Mouse (Mus musculus) adrenal gland, adult 8-10 months (tissue): ENCODE measurements around the gene Pdia2. TPM values are rescaled to one million over a fixed set of nuclear protein-coding genes. Genes with fewer than 3 reads are reported as not detected.
"Not testable (repeated sequence)": the region's sequence is repeated elsewhere in the genome, so short reads cannot be mapped to it uniquely, and the experiment has no call there.

Source experiments
- DNase-seq: peaks from one replicate; pipeline ENCODE4 v3.0.0; 2022
- total RNA-seq, 4 experiments: library from RNA; stranded (reverse); gene quantifications; 2 replicates each; pipeline ENCODE4 v1.2.4; 2022

Gene Pdia2
- total RNA-seq, 4 experiments from 2014 or later = 1.8 to 3.7 (median 2.4) TPM

DNA sequence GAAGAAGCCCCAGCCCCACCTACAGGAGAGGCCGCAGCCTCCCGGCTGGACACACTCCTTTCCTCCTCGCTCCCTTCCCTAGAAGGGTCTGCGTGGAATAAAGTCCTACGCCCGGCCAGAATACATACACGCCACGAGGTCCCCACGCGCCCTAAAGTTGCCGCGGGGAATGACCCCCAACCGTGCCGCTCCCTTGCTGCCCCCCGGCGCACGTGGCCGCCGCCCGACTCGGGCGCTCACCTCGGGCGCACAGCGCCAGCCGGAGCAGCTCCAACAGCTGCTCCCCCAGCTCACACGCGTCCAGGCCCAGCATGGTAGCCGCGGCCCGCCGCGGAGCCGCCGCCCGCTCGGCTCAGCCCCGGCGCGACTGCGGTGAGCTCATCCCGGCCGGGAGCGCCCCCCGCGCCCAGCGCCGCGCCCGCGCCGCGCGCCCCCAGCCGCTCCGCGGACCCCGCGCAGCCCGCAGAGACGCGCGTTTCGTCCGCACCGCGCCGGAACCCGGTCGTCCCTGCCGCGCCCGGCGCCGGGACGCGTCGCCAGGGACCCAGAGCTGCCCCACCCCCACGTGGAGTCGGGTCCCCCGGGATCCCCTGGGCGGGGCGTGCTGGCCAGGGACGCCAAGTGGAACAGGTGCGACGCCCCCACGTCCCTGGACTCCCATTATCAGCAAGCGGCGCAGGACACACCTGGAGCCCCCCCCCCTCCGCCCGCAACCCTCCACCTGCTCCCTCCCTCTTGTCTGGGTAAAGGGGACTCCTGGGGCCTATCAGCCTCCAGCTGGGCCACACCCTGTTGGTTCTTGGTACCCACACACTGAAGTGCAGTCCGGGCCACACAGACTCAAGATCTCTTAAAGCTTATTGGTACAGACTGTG, 2.2 kb upstream of the Pdia2 start:
- DNase-seq = no peak

- no peak for DNase-seq
These were observed 6.3 kb downstream of the Pdia2 start for GRCm38 (mm10) chr17:26192481-26193190.

- DNase-seq = not testable (repeated sequence)
These were observed 7.4 kb downstream of the Pdia2 start for GRCm38 (mm10) chr17:26191486-26191885.

DNA sequence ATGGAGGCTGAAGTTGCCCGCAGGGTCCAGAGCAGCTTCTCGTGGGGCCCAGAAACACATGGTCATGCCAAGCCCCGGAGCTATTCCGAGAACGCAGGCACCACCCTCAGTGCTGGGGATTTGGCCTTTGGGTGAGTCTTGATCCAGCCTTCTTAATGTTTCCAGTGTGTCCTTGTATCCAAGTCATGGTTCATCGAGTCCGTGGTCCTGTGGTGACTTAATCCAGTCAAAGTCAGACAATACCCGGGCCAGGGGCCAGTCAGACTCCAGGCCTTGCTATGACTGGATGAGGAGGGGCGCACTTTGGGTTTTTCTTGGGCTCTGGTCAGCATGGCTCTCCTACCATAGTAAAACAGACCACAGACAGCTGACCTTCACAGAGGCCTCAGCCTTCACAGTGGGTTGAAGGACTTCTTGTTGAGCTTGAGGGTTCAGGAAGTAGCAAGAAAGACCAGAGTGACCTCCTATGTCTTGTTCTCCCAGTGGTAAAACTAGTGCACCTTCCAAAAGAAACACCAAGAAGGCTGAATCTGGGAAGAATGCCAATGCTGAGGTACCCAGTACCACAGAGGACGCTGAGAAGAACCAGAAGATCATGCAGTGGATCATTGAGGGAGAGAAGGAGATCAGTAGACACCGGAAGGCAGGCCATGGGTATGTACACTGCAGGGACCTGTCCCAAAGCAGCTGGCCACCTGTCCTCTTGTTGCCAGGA, 10.6 kb downstream of the Pdia2 start:
- no peak for DNase-seq

- no peak for DNase-seq
These were observed 11.3 kb downstream of the Pdia2 start for GRCm38 (mm10) chr17:26187592-26187991.

DNA sequence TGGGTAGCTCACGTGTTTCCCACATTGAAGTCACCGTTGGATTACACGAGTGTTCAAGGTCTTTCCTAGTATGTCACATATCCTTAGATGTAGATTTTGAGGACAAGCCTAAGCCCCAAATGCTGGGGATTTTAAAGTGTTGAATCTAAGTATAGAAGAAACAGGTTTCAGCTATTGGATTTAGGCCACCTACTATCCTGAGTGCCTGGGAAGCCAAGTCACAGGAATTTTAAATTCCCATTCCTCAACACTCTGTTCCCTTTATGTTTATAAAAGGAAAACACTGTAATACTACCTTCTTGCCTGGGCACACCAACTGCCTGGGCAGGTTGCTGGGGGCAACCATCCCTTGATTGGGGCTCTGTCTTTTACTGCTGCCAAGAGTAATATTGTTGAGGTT, 17.7 kb downstream of the Pdia2 start:
- no peak for DNase-seq

- no peak for DNase-seq
These were observed 20.3 kb downstream of the Pdia2 start for GRCm38 (mm10) chr17:26178611-26179010.

GRCm38 (mm10) chr17:26175248-26175647, 23.6 kb downstream of the Pdia2 start:
- not testable (repeated sequence) for DNase-seq

DNA sequence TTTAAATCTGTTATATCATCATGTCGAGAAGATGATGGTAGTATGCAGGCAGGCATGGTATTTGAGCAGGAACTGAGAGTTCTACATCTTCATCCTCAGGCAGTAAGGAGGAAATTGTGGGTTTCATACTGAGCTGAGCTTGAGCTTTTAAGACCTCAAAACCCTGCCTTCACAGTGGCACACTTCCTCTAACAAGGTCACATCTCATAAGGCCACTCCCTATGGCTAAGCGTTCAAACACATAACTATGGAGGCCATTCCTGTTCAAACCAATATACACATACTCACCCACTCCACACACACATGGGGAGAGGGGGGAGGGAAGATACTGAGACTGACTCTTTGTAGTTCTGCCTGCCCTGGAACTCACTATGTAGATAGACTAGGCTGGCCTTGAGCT, 30.8 kb downstream of the Pdia2 start:
- DNase-seq = no peak

DNA sequence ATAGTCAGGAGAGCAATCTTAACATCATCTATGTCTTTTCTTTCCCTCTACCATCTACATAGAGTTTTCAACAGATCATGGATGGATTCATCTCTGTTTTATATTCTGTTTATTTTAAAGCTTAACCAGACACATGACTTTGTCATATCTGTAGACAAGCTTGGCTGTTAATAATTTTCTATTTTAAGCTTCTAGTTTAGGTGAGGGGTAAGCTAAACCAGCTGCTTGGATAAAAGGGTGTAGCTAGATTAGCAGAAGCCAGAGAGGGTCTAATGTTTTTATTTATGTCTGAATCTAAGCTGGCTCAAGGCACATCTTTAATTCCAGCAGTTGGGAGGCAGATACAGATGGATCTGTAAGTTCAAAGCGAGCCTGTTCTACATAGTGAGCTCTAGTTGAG, 36.2 kb downstream of the Pdia2 start:
- DNase-seq = no peak

- DNase-seq = no peak
These were observed 46.8 kb downstream of the Pdia2 start for GRCm38 (mm10) chr17:26151886-26152630.

DNA sequence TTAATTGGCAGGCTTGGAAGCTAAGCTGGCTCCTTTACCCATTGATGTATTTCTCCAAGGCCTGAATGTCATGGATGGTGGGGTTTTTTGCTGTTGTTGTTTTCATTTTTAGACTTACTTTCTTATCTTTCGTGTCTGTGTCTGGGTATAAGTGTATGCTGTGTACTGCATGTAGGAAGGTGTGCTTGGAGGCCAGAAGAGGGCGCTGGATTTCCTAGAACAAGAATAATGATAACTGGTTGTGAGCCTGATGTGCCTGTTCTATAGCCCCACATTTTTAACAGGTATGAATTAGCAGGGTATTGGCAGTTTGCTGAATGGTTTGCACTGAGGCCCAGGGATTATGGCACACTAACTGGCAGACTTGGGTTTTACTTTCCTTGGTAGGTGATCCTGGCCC, 49.8 kb downstream of the Pdia2 start:
- DNase-seq = no peak

Other genes with a start within 250 kb of the Pdia2 start
- not detected for gene A930017K11Rik, start 246.5 kb downstream of the Pdia2 start, total RNA-seq
- 10 to 100 TPM; 20.1 to 34.6 (median 24.9) TPM for gene Capn15, start 213.3 kb downstream of the Pdia2 start, total RNA-seq
- 10 to 100 TPM; 22.7 to 37.2 (median 29.9) TPM for gene Rab11fip3, start 129.5 kb downstream of the Pdia2 start, total RNA-seq
- gene Decr2, start 108.8 kb downstream of the Pdia2 start, total RNA-seq = 10 to 100 TPM; 23.0 to 26.8 (median 24.2) TPM
- 10 to 100 TPM in 1 of 4 experiments, 1 to 10 TPM in 3; 2.1 to 10.4 (median 6.0) TPM for gene Nme4, start 103.5 kb downstream of the Pdia2 start, total RNA-seq
- gene Tmem8, start 85.8 kb downstream of the Pdia2 start, total RNA-seq = 10 to 100 TPM in 3 of 4 experiments, 1 to 10 TPM in 1; 7.8 to 14.9 (median 12.0) TPM
- gene Mrpl28, start 75.6 kb downstream of the Pdia2 start, total RNA-seq = 10 to 100 TPM; 96.1 to 98.0 (median 96.8) TPM
- 10 to 100 TPM; 42.6 to 52.2 (median 46.2) TPM for gene Axin1, start 60.4 kb downstream of the Pdia2 start, total RNA-seq
- gene Rgs11, start 3.9 kb upstream of the Pdia2 start, total RNA-seq = 100 to 1,000 TPM in 2 of 4 experiments, 10 to 100 TPM in 2; 47.1 to 158 (median 93.6) TPM
- 10 to 100 TPM; 14.5 to 30.7 (median 20.6) TPM for gene Arhgdig, start 8.7 kb upstream of the Pdia2 start, total RNA-seq
- 100 to 1,000 TPM; 108 to 126 (median 119) TPM for gene Fam234a, start 45.2 kb upstream of the Pdia2 start, total RNA-seq
- 10 to 100 TPM; 52.9 to 90.2 (median 70.1) TPM for gene Luc7l, start 53.8 kb upstream of the Pdia2 start, total RNA-seq
- 10 to 100 TPM; 36.0 to 59.9 (median 52.3) TPM for gene Neurl1b, start 215.7 kb upstream of the Pdia2 start, total RNA-seq